Mouse (Mus musculus): ENCODE data around the gene Olfr311.
"Not testable (repeated sequence)": the region's sequence is repeated elsewhere in the genome, so short reads cannot be mapped to it uniquely, and the experiment has no call there.

DNA sequence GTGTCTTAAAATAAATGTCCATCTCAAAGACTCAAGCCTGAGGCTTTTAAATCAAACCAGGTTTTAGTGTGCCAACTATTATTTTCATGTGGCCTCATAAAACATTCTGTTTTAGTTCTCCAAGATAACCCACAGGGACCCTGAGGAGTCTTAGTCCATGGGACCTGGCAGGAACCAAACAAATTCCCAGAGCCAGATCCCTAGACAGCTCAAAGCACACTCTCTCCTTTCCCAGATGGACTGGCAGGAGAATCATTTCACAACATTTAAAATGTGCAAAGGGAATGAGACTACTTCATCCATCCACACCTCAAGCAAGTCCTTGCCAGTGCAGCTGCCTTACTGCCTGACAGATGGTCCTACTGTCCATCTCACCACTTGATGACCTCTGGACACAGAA lies at the start of gene Olfr311:
- TF ChIP-seq MYC (IDR thresholded peaks at IDR 0.05; ENCODE audit: low read depth, low read length); CHD1 (IDR thresholded peaks at IDR 0.05; ENCODE audit: low read depth, low read length); CTCF (IDR thresholded peaks at IDR 0.05 in 2 of 3, conservative IDR thresholded peaks at IDR 0.05 in 1 of 3; ENCODE audit: control insufficient read depth in 1 of 3, insufficient read depth in 1 of 3, low read depth in 2 of 3, low read length in 3 of 3, poor library complexity in 1 of 3, severe bottlenecking in 1 of 3): not testable (repeated sequence)

All from MEL (cell line).